Mouse (Mus musculus) midbrain, embryonic 16.5 days (tissue): ENCODE measurements around the gene Lrit3. TPM values are rescaled to one million over a fixed set of nuclear protein-coding genes. Genes with fewer than 3 reads are reported as not detected.

Source experiments
- ATAC-seq: fragments of 200-750 bp; cut with Nextera tagmentation; 2 replicates; pipeline ENCODE4 v1.8.0; 2017; ENCODE audit warnings: moderate TSS enrichment
- H3K27ac ChIP-seq: fragments of 300-500 bp; sonication (generic); 2 replicates; pipeline ENCODE4 v1.5.1; 2014; ENCODE audit warnings: mild to moderate bottlenecking, low read length, mixed read lengths
- H3K27me3 ChIP-seq: fragments of 300-500 bp; sonication (generic); 2 replicates; pipeline ENCODE4 v1.6.1; 2014; ENCODE audit warnings: low read depth, low read length, mixed read lengths; ENCODE audit not compliant: control insufficient read depth, insufficient read depth
- H3K36me3 ChIP-seq: fragments of 300-500 bp; sonication (generic); 2 replicates; pipeline ENCODE4 v1.6.1; 2014; ENCODE audit warnings: mild to moderate bottlenecking, low read length, moderate library complexity, mixed read lengths; ENCODE audit not compliant: control insufficient read depth, insufficient read depth
- H3K4me1 ChIP-seq: fragments of 300-500 bp; sonication (generic); 2 replicates; pipeline ENCODE4 v1.6.1; 2014; ENCODE audit warnings: mild to moderate bottlenecking, low read length, mixed read lengths; ENCODE audit not compliant: control insufficient read depth, insufficient read depth
- H3K4me2 ChIP-seq: fragments of 300-500 bp; sonication (generic); 2 replicates; pipeline ENCODE4 v1.6.1; 2014; ENCODE audit warnings: mild to moderate bottlenecking, low read length, mixed read lengths
- H3K4me3 ChIP-seq: fragments of 300-500 bp; sonication (generic); 2 replicates; pipeline ENCODE4 v1.5.1; 2014; ENCODE audit warnings: low read depth, mild to moderate bottlenecking, low read length, moderate library complexity, mixed read lengths
- H3K9ac ChIP-seq: fragments of 300-500 bp; sonication (generic); 2 replicates; pipeline ENCODE4 v1.6.1; 2014; ENCODE audit warnings: low read depth, low read length, mixed read lengths
- H3K9me3 ChIP-seq: fragments of 300-500 bp; sonication (generic); replicated peaks from 2 replicates; pipeline ENCODE4 v1.6.1; 2014; ENCODE audit warnings: mild to moderate bottlenecking, low read length, mixed read lengths; ENCODE audit not compliant: control insufficient read depth, poor library complexity, severe bottlenecking
- WGBS: fragments of 180-500 bp; shearing (Covaris S2); extraction: QIAGEN DNeasy Blood & Tissue Kit; methylation state at CpG from one replicate; pipeline ENCODE4 v1.1.7; 2014; 5-methylcytosine and 5-hydroxymethylcytosine counted together
- polyA plus RNA-seq: library from polyadenylated mRNA; unstranded; fragments of >200 nt; fragmentation: Nextera tagmentation; extraction: Ambion mirVana; gene quantifications from 2 replicates; pipeline ENCODE4 v1.2.1, GENCODE M21; 2015

The Lrit3 gene
- polyA plus RNA-seq, 1 experiment from 2014 or later = not detected

- Histone ChIP-seq H3K27me3 (no peaks in the 10 kb centered on the region; the same call in 1 of the 2 replicates), H3K36me3 (no peaks in the 10 kb centered on the region), H3K27ac (no peak within 1 kb of the TSS), H3K4me2 (peak within 1 kb of the TSS; percentile 66), H3K4me1 (peaks cover 4% of the 10 kb centered on the region; the same call in 1 of the 2 replicates), H3K9me3 (peaks cover 3% of the 10 kb centered on the region; the same call in 1 of the 2 replicates), H3K4me3 (peak within 1 kb of the TSS; percentile 33), H3K9ac (peak within 1 kb of the TSS; percentile 22; the same call in 1 of the 2 replicates)
- ATAC-seq = peak; percentile 58; the same call in 1 of the 2 replicates
- WGBS = 9% methylated on average over 20 of the region's 20 CpGs
Measured at GRCm38 (mm10) chr3:129754650-129755604, 48.9 kb downstream of the Lrit3 start, which contains the start of gene Egf. Gene Egf (minus strand): TSS chr3:129755316.

- 46% methylated on average over 8 of the region's 8 CpGs for WGBS
- H3K4me1 ChIP-seq = no peaks in the 10 kb centered on the region
- H3K36me3 ChIP-seq = no peaks in the 10 kb centered on the region
- H3K4me2 ChIP-seq = no peak overlapping the region
- H3K9me3 ChIP-seq = no peaks in the 10 kb centered on the region
- no peak overlapping the region for H3K27ac ChIP-seq
- no peak overlapping the region for H3K9ac ChIP-seq
- no peak overlapping the region for H3K4me3 ChIP-seq
- no peaks in the 10 kb centered on the region for H3K27me3 ChIP-seq
- ATAC-seq = no peak
Measured at GRCm38 (mm10) chr3:129744803-129745202, 59.0 kb downstream of the Lrit3 start.

- 84% methylated on average over 6 of the region's 6 CpGs for WGBS
- H3K4me3 ChIP-seq = no peak overlapping the region
- no peaks in the 10 kb centered on the region for H3K27me3 ChIP-seq
- no peak overlapping the region for H3K9ac ChIP-seq
- ATAC-seq = no peak
- no peaks in the 10 kb centered on the region for H3K9me3 ChIP-seq
- H3K4me2 ChIP-seq = no peak overlapping the region
- no peaks in the 10 kb centered on the region for H3K36me3 ChIP-seq
- H3K4me1 ChIP-seq = no peaks in the 10 kb centered on the region
- H3K27ac ChIP-seq = no peak overlapping the region
Measured at GRCm38 (mm10) chr3:129742781-129743180, 61.0 kb downstream of the Lrit3 start.

- no peak overlapping the region for H3K4me3 ChIP-seq
Measured at GRCm38 (mm10) chr3:129738291-129739183, 65.3 kb downstream of the Lrit3 start.

More at GRCm38 (mm10) chr3:129738291-129739183, 65.3 kb downstream of the Lrit3 start:
- no peak for ATAC-seq
- Histone ChIP-seq H3K36me3 (no peaks in the 10 kb centered on the region), H3K4me1 (no peaks in the 10 kb centered on the region), H3K4me2 (no peak overlapping the region), H3K9me3 (no peaks in the 10 kb centered on the region), H3K9ac (no peak overlapping the region), H3K27ac (no peak overlapping the region), H3K27me3 (no peaks in the 10 kb centered on the region)
- WGBS = 66% methylated on average over 16 of the region's 16 CpGs

Other genes starting within 250 kb of the Lrit3 start
- 1.8 and 2.2 TPM in 2 replicates for gene Egf, start 48.7 kb downstream of the Lrit3 start, polyA plus RNA-seq
- gene Rrh, start 18.6 kb upstream of the Lrit3 start, polyA plus RNA-seq = 0.16 and 0.19 TPM in 2 replicates
- 34.7 and 34.9 TPM in 2 replicates for gene Gar1, start 27.4 kb upstream of the Lrit3 start, polyA plus RNA-seq
- gene Cfi, start 31.9 kb upstream of the Lrit3 start, polyA plus RNA-seq = 0.39 and 0.45 TPM in 2 replicates
- 38.4 and 39.4 TPM in 2 replicates for gene Pla2g12a, start 74.6 kb upstream of the Lrit3 start, polyA plus RNA-seq
- gene Casp6, start 97.4 kb upstream of the Lrit3 start, polyA plus RNA-seq = 16.5 and 17.5 TPM in 2 replicates
- 4.6 and 7.3 TPM in 2 replicates for gene Mcub, start 166.2 kb upstream of the Lrit3 start, polyA plus RNA-seq